Mouse (Mus musculus): Measurements from ENCODE around the gene Mettl16. TPM values are rescaled to one million over a fixed set of nuclear protein-coding genes. Genes with fewer than 3 reads are reported as not detected.

Gene Mettl16
- polyA plus RNA-seq, 1 experiment from 2014 or later: 52.9 TPM

GRCm38 (mm10) chr11:74837056-74837693 is 66.5 kb downstream of the Mettl16 start:
- H3K4me1 ChIP-seq: peaks cover 91% of the 10 kb centered on the region
- DNase-seq (ENCODE audit: low spot score): peak; percentile 61
- peaks cover 13% of the 10 kb centered on the region for H3K36me3 ChIP-seq
- H3K27ac ChIP-seq: peak overlapping the region; percentile 97
- H3K4me3 ChIP-seq: peak overlapping the region; percentile 65
- 45% methylated on average over 16 of the region's 16 CpGs for WGBS
- H3K27me3 ChIP-seq (ENCODE audit: insufficient read depth, poor library complexity, severe bottlenecking): no peaks in the 10 kb centered on the region
- H3K9me3 ChIP-seq: no peaks in the 10 kb centered on the region

- Histone ChIP-seq H3K4me3 (peak overlapping the region; percentile 65), H3K27me3 (ENCODE audit: insufficient read depth, poor library complexity, severe bottlenecking) (no peaks in the 10 kb centered on the region), H3K36me3 (peaks cover 20% of the 10 kb centered on the region), H3K27ac (peak overlapping the region; percentile 97), H3K9me3 (no peaks in the 10 kb centered on the region), H3K4me1 (peaks cover 91% of the 10 kb centered on the region)
- under 1% methylated on average over 53 of the region's 54 CpGs for WGBS
- peak; percentile 97 for DNase-seq (ENCODE audit: low spot score)
Observed at GRCm38 (mm10) chr11:74837694-74838431, 67.2 kb downstream of the Mettl16 start.

DNA sequence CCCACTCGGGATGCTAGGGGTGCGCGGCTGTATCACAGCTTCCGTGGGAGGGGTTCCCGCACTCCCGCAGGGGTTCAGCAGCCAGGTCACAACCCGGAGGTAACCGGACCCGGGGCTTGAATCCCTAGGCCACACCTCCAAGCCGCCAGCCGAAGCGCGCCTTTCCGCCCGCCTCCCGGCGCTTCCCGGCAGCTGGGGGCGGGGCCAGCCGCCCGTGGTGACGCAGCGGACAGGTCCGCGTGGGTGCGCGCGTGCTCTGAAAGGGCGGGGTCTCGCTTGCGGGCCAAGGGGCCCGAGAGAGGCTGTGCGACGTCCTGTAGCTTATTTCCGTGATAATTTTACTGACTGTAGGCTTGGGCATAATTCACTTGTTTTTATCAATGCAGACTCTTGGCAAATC is 67.8 kb downstream of the Mettl16 start:
- Histone ChIP-seq H3K36me3 (peaks cover 25% of the 10 kb centered on the region), H3K27ac (peak overlapping the region; percentile 97), H3K4me3 (peak overlapping the region; percentile 65), H3K9me3 (no peaks in the 10 kb centered on the region), H3K27me3 (ENCODE audit: insufficient read depth, poor library complexity, severe bottlenecking) (no peaks in the 10 kb centered on the region), H3K4me1 (peaks cover 91% of the 10 kb centered on the region)
- WGBS: 0% methylated on average over 35 of the region's 35 CpGs
- peak; percentile 98 for DNase-seq (ENCODE audit: low spot score)

DNA sequence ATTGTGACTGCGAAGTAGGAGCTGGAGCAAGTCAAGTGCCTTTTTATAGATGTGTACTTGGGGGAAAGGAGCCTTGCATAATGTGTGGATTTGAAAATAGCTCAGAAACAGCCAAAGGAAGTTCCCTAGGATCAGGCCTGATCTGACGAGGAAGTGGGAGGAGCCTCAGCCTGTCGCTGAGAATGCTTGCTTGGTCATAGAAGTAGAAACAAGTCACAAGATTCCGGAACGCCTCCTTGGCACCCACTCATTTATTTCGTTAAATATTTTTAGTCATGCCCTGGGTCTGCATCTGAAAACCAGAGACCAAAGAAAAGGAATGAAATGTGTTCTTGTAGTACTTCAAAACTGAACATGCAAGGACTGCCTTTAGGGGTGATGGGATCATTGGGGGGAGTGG is 68.3 kb downstream of the Mettl16 start:
- DNase-seq (ENCODE audit: low spot score): no peak
- no peaks in the 10 kb centered on the region for H3K9me3 ChIP-seq
- peaks cover 91% of the 10 kb centered on the region for H3K4me1 ChIP-seq
- H3K27ac ChIP-seq: peak overlapping the region; percentile 97
- WGBS: 43% methylated on average over 6 of the region's 6 CpGs
- H3K36me3 ChIP-seq: peaks cover 31% of the 10 kb centered on the region
- H3K4me3 ChIP-seq: peak overlapping the region; percentile 65
- H3K27me3 ChIP-seq (ENCODE audit: insufficient read depth, poor library complexity, severe bottlenecking): no peaks in the 10 kb centered on the region

GRCm38 (mm10) chr11:74839860-74840715 is 69.5 kb downstream of the Mettl16 start:
- WGBS: 91% methylated on average over 19 of the region's 19 CpGs
- H3K9me3 ChIP-seq: no peaks in the 10 kb centered on the region
- H3K4me1 ChIP-seq: peaks cover 87% of the 10 kb centered on the region
- H3K4me3 ChIP-seq: no peak overlapping the region
- DNase-seq (ENCODE audit: low spot score): no peak
- H3K27ac ChIP-seq: peak overlapping the region; percentile 97
- peaks cover 42% of the 10 kb centered on the region for H3K36me3 ChIP-seq
- no peaks in the 10 kb centered on the region for H3K27me3 ChIP-seq (ENCODE audit: insufficient read depth, poor library complexity, severe bottlenecking)

DNA sequence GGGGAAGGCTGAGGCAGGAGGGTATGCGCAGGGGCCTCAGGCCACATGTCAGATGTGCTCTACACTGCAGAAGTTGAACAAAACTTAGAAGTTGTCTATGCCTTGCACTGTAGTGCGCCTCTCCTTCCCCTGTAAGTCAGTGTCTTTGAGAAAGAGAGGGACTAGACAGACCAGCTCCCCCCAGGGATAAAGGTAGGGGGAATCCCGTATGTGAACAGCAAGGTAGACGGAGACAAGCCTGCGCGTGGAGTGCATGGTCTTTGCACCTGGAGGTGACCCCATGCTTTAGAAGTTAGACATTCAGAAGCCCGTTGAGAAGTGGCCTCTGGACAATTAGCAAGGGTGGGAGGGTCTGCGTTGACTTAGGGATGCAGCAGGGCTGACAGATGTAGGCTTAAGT is 70.1 kb downstream of the Mettl16 start:
- Histone ChIP-seq H3K9me3 (no peaks in the 10 kb centered on the region), H3K36me3 (peaks cover 47% of the 10 kb centered on the region), H3K4me1 (peaks cover 86% of the 10 kb centered on the region), H3K27me3 (ENCODE audit: insufficient read depth, poor library complexity, severe bottlenecking) (no peaks in the 10 kb centered on the region), H3K27ac (peak overlapping the region; percentile 53), H3K4me3 (no peak overlapping the region)
- DNase-seq (ENCODE audit: low spot score): no peak
- 89% methylated on average over 8 of the region's 8 CpGs for WGBS

DNA sequence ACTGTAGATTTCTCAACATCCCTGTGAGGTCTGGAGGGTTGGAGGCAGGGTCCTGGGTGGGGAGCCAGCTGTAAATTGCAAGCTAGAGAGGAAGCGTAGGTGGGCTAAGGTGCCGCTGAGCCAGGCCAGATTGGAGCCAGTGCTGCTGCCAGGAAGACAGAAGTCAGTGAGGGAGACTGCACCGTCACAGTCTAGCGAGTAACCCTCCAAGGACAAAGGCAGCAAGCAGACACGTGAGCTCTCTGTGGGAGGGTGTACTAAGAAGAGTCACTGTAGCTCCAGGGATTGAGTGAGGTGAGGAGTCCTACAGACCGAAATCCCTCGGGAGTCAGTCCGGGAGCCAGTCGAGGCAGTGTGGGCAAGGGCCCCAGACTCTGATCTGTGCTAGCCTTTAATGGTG is 70.7 kb downstream of the Mettl16 start:
- peaks cover 79% of the 10 kb centered on the region for H3K4me1 ChIP-seq
- 79% methylated on average over 9 of the region's 9 CpGs for WGBS
- no peak for DNase-seq (ENCODE audit: low spot score)
- H3K27ac ChIP-seq: peak overlapping the region; percentile 53
- no peaks in the 10 kb centered on the region for H3K9me3 ChIP-seq
- peaks cover 53% of the 10 kb centered on the region for H3K36me3 ChIP-seq
- no peak overlapping the region for H3K4me3 ChIP-seq
- H3K27me3 ChIP-seq (ENCODE audit: insufficient read depth, poor library complexity, severe bottlenecking): no peaks in the 10 kb centered on the region

DNA sequence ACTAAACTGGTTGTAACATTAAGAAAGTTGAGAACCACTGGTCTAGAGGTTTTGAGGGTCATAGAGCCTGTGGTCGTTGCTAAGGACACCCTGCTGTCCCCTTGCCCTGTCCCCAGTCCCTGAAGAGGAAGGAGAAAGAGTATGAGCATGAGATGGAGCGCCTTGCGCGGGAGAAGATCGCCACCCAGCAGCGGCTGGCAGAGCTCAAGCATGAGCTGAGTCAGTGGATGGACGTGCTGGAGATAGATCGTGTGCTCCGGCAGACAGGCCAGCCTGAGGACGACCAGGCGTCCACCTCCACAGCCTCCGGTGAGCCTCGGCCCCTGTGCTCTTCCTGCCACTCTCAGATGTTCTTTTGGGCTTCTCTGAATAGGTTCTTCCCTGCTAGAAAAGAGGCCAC is 71.4 kb downstream of the Mettl16 start:
- Histone ChIP-seq H3K27ac (peak overlapping the region; percentile 59; the same call in 1 of the 2 replicates), H3K9me3 (no peaks in the 10 kb centered on the region), H3K36me3 (peaks cover 50% of the 10 kb centered on the region), H3K4me1 (peaks cover 72% of the 10 kb centered on the region), H3K4me3 (no peak overlapping the region), H3K27me3 (ENCODE audit: insufficient read depth, poor library complexity, severe bottlenecking) (no peaks in the 10 kb centered on the region)
- no peak for DNase-seq (ENCODE audit: low spot score)
- 86% methylated on average over 13 of the region's 13 CpGs for WGBS

DNA sequence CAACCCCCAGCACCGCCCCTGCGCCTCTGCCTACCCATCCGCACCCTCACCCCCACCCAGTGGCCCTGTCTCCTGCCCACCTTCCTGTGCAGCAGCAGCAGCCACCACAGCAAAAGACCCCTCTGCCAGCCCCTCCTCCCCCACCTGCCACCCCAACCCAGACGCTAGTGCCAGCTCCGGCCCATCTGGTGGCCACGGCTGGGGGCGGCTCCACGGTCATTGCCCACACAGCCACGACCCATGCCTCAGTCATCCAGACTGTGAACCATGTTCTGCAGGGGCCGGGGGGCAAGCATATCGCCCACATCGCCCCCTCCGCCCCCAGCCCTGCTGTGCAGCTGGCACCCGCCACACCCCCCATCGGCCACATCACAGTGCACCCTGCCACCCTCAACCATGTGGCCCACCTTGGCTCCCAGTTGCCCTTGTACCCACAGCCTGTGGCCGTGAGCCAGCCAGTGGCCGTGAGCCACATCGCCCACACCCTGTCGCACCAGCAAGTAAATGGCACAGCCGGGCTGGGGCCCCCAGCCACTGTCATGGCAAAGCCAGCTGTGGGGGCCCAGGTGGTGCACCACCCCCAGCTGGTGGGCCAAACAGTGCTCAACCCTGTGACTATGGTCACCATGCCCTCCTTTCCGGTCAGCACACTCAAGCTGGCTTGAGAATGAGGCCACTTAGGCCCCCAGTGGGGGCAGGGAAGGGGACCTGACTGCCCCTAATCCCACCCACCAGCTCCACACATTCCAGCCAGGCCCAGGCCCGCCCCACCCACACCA is 72.2 kb downstream of the Mettl16 start:
- Histone ChIP-seq H3K36me3 (peaks cover 50% of the 10 kb centered on the region), H3K27me3 (ENCODE audit: insufficient read depth, poor library complexity, severe bottlenecking) (no peaks in the 10 kb centered on the region), H3K4me3 (peak overlapping the region; percentile 12; the same call in 1 of the 2 replicates), H3K9me3 (no peaks in the 10 kb centered on the region), H3K4me1 (peaks cover 68% of the 10 kb centered on the region), H3K27ac (peak overlapping the region; percentile 59)
- 89% methylated on average over 20 of the region's 22 CpGs for WGBS
- DNase-seq (ENCODE audit: low spot score): no peak

- DNase-seq (ENCODE audit: low spot score): no peak
- 71% methylated on average over 2 of the region's 2 CpGs for WGBS
- Histone ChIP-seq H3K9me3 (no peaks in the 10 kb centered on the region), H3K4me3 (peak overlapping the region; percentile 12; the same call in 1 of the 2 replicates), H3K4me1 (peaks cover 70% of the 10 kb centered on the region), H3K27me3 (ENCODE audit: insufficient read depth, poor library complexity, severe bottlenecking) (no peaks in the 10 kb centered on the region), H3K27ac (peak overlapping the region; percentile 59), H3K36me3 (peaks cover 50% of the 10 kb centered on the region)
Observed at GRCm38 (mm10) chr11:74843435-74843714, 72.7 kb downstream of the Mettl16 start.

GRCm38 (mm10) chr11:74843761-74844160 is 73.1 kb downstream of the Mettl16 start:
- H3K4me3 ChIP-seq: no peak overlapping the region
- 58% methylated on average over 5 of the region's 5 CpGs for WGBS
- peaks cover 50% of the 10 kb centered on the region for H3K36me3 ChIP-seq
- DNase-seq (ENCODE audit: low spot score): no peak
- peak overlapping the region; percentile 59 for H3K27ac ChIP-seq
- peaks cover 71% of the 10 kb centered on the region for H3K4me1 ChIP-seq
- H3K27me3 ChIP-seq (ENCODE audit: insufficient read depth, poor library complexity, severe bottlenecking): no peaks in the 10 kb centered on the region
- H3K9me3 ChIP-seq: no peaks in the 10 kb centered on the region

DNA sequence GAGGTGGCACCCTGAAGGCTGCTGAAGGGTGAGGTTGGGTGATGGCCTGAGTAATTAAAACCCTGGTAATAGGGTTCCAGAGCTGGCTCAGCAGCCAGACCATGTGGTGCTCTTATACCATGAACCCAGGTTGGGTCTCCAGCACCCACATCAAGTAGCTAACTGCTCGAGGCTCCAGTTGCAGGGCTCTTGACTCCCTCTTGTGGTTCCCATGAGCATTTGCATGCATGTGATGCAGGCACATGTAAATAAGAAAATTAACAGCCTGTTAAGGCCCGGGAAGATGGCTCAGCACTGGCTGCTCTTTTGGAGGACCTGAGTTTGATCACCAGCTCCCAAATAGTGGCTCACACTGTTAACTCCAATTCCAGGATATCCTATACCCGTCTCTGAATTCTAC is 75.2 kb downstream of the Mettl16 start:
- Histone ChIP-seq H3K27me3 (ENCODE audit: insufficient read depth, poor library complexity, severe bottlenecking) (no peaks in the 10 kb centered on the region), H3K4me3 (no peak overlapping the region), H3K27ac (no peak overlapping the region), H3K9me3 (no peaks in the 10 kb centered on the region), H3K36me3 (peaks cover 50% of the 10 kb centered on the region), H3K4me1 (peaks cover 72% of the 10 kb centered on the region)
- 73% methylated on average over 3 of the region's 3 CpGs for WGBS
- no peak for DNase-seq (ENCODE audit: low spot score)
